Mouse (Mus musculus): ENCODE results near the gene Dact1. TPM values are rescaled to one million over a fixed set of nuclear protein-coding genes. Genes with fewer than 3 reads are reported as not detected.

Dact1 gene
- total RNA-seq, 1 experiment from 2014 or later: not detected

DNA sequence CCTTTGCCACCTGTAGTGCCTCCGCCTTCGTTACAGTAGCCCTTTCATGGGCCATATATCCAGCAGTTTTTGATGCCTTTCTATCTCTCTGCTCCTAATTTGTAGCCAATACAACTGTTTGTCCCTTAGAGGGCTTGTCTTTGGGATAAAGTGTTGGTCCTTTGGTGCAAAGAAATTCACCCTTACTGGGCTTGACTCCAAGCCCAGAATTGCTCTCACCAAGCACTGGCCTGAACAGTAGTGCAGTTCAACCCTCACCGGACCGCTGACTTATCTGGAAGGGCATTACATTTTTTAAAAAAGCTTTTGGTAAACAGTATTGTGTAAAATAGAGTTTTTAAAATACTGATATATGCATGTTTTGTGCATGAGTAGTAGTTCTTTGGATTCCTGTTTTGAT lies 9.9 kb downstream of the Dact1 start:
- ATAC-seq (replicated peaks in 1 of 2; ENCODE audit: insufficient read depth in 1 of 2, low FRiP score in 2 of 2, low TSS enrichment in 1 of 2, low read depth in 1 of 2, poor library complexity in 2 of 2, severe bottlenecking in 2 of 2): no peak

DNA sequence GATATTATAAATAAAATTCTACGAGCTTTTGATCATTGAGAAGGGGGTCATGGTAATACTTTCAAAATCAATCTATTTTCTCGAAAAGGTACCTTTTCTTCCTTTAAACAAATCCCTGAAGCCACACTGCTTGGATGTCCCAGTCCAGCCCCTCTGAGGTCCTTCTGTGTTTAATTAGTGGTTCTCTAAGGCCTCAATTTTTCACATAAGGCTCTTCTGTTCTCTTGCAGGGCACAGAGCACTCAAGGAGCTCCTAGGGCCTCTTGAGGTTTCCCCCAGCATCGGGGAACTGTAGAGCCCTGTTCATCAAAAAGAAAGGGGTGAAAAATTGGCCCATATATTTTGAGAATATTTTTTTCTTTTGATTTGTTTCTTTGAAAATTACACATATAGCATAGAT lies 23.0 kb downstream of the Dact1 start:
- no peak for ATAC-seq (replicated peaks in 1 of 2; ENCODE audit: insufficient read depth in 1 of 2, low FRiP score in 2 of 2, low TSS enrichment in 1 of 2, low read depth in 1 of 2, poor library complexity in 2 of 2, severe bottlenecking in 2 of 2)

DNA sequence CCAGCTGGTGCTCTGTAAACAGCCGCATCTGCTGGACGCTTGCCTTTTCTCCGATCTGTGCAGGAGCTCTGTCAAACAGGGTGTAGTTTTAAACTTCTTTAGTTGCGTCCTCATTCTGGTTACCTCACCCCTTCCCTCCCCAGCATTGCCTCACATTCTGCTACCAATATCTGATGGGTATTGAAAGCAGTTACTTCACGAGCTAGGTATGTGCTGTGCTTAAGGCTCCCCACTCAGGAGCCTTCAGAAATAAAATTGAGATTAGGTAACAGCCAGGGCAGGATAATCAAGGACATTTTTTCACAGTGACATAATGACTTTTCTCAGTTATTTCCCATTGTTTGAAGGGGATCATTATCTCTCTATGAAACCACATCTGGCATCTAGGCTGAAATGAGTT lies 23.9 kb downstream of the Dact1 start:
- no peak for ATAC-seq (replicated peaks in 1 of 2; ENCODE audit: insufficient read depth in 1 of 2, low FRiP score in 2 of 2, low TSS enrichment in 1 of 2, low read depth in 1 of 2, poor library complexity in 2 of 2, severe bottlenecking in 2 of 2)

DNA sequence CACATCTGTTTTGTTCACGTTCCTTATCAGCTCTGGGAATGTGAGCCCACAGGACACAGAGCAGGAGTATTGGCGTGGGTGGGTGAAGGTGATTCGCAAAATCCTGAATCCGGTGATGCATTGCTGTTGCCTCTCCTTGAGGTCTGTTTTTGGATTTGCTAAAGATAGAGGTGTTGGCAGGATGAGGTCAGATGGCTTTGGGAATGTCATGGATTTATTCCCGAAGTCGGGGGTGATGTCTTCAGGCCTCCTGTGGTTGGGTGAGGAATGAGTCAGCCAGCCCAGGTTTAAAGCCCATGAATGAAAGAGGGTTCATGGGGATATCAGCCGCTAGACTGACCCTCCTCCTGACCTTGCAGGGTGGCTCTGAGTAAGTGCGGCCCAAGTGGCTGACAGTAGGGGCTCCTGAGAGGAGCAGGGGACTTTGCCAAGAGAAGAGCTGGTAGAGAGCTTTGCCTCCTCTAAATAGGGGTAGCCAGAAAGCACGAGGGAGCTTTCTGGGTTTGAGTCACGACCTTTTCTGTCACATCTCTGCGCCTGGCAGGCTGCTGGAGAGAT lies 27.4 kb downstream of the Dact1 start:
- no peak for ATAC-seq (replicated peaks in 1 of 2; ENCODE audit: insufficient read depth in 1 of 2, low FRiP score in 2 of 2, low TSS enrichment in 1 of 2, low read depth in 1 of 2, poor library complexity in 2 of 2, severe bottlenecking in 2 of 2)

DNA sequence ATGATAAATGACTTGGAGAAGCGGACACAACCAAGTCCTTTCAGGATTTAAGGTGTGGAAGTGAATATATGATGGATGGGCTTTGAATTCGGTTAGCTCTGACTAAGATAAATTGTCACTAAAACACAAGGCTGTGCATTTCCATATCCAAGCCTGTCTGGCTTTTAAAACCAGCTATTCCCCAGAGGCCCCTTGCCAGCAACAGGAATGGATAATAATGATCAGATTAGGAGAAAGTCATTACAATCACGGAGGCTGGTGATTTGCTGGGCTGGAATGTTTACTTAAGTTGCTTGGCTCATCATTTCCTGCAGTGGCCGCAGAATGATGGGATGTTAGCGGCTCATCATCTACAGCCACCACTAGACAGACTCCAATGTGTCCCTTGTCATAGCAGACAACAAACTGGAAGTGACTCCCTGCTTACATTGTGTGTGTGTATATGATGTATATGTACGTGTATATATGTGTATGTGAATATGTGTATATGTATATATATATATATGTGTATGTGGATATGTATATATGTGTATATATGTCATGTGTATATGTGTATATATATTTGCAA lies 28.3 kb downstream of the Dact1 start:
- no peak for ATAC-seq (replicated peaks in 1 of 2; ENCODE audit: insufficient read depth in 1 of 2, low FRiP score in 2 of 2, low TSS enrichment in 1 of 2, low read depth in 1 of 2, poor library complexity in 2 of 2, severe bottlenecking in 2 of 2)

DNA sequence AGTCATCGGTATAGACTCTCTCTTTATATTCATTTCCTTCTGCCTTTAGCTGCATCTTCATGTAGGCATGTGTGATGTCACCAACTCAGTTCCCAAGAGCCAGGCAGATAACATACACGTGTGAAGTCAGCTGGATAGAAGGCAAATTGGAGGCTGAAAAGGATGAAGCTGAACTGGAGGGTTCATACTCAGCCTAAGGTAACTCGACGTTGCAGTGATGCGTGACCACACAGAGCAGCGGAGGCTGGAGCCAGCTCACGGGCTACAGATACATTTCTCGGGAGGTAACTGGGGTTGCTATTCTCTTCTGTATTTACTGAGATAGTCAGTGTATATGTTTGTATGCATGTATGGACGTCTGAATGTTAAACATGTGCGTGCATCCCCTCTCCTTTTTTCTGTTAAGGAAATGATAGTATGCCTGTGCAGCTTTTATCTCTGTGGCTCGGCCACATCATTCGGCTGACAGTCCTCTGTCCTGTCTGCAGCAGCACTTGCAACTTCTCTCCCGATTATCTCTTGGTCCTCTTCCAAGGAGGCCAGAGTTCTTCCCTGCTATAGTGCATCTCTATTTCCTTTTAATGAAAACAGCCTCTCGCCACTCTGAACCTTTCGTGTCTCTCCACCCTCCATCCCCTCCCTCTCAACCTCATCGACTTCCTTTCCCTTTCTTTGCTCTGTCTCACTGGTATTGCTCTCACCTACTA lies 29.6 kb downstream of the Dact1 start:
- no peak for ATAC-seq (replicated peaks in 1 of 2; ENCODE audit: insufficient read depth in 1 of 2, low FRiP score in 2 of 2, low TSS enrichment in 1 of 2, low read depth in 1 of 2, poor library complexity in 2 of 2, severe bottlenecking in 2 of 2)

DNA sequence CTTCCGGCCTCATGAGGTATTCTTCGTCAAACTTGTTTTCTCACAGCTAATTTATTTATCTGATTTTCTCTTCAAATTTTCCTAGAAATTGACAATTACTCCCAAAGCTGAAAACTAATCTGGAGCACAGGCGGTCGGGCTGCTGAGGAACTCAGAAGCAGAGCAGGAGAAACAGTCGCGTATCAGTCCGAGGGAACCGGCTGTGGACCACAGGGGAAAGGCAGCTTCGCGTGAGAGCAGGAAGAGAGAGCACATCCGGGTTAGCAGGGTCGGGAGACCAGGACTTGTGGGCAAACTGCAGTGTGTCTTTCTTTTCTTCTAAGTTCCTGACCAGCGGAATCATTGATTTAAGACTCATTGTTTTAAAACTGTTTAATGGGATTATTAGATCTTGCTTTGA lies 32.7 kb downstream of the Dact1 start:
- ATAC-seq (replicated peaks in 1 of 2; ENCODE audit: insufficient read depth in 1 of 2, low FRiP score in 2 of 2, low TSS enrichment in 1 of 2, low read depth in 1 of 2, poor library complexity in 2 of 2, severe bottlenecking in 2 of 2): no peak; a peak in 1 of 4 replicates

DNA sequence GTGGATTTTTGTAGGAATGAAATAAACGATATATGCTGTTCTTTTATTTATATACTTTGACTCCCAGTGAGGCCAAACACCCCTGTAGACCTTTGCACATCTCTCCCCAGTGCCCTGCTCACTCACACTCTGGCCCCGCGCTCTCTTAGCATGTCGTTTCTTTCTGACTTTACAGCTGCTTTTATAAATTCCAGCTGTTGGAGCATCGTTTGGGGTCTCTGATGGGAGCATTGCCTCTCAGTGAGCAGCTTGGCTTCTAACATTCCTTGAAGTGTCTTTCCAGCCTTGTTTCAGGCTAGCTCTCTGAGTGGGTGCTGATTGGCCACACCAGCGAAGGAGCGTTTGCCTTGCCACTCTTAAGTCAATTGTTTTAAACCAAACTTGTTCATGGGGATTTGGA lies 35.8 kb downstream of the Dact1 start:
- ATAC-seq (replicated peaks in 1 of 2; ENCODE audit: insufficient read depth in 1 of 2, low FRiP score in 2 of 2, low TSS enrichment in 1 of 2, low read depth in 1 of 2, poor library complexity in 2 of 2, severe bottlenecking in 2 of 2): no peak

DNA sequence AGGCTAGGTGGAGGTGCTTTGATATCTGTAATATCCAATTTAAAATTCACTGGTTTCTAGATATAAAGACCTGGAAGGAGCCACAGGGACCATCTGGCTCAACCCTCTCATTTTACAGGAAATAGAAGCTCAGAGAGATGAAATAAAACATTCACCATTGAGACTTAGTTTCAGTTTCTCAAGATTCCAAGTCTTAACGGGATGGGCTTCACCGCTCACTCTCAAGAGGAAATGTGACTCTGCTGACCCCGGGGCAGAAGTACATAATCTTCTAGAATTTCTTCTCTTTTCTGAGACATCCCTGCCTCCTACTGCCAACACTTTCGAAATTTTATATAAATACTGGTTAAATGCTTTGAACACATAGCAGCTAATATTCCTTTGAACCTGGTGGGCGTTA lies 36.4 kb downstream of the Dact1 start:
- ATAC-seq (replicated peaks in 1 of 2; ENCODE audit: insufficient read depth in 1 of 2, low FRiP score in 2 of 2, low TSS enrichment in 1 of 2, low read depth in 1 of 2, poor library complexity in 2 of 2, severe bottlenecking in 2 of 2): peak in 1 of 2 experiments; percentile 37; a peak in 2 of 4 replicates

DNA sequence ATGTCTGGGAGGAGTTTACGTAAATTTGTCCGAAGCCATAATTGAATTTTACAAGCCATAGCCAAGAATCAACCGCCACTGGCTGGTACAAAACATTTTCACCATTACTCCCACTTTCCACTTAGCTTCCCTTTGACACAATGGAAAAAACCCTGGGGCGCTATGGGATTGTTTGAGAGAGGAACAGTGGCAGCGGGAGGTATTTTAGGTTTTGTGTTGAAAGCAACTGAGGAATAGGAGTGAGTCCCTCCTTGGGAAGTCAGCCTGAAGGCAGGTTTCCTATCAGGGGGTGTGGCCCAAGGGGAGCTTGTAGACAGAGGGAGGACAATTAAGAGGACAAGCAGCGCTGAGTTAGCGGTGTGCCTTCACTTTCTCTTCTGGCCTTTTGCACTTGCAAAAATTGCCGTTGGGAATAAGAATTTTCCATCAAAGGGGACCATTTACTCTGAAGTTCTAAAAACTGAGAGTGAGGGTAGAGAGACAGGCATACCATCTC lies 38.8 kb downstream of the Dact1 start:
- no peak for ATAC-seq (replicated peaks in 1 of 2; ENCODE audit: insufficient read depth in 1 of 2, low FRiP score in 2 of 2, low TSS enrichment in 1 of 2, low read depth in 1 of 2, poor library complexity in 2 of 2, severe bottlenecking in 2 of 2)

DNA sequence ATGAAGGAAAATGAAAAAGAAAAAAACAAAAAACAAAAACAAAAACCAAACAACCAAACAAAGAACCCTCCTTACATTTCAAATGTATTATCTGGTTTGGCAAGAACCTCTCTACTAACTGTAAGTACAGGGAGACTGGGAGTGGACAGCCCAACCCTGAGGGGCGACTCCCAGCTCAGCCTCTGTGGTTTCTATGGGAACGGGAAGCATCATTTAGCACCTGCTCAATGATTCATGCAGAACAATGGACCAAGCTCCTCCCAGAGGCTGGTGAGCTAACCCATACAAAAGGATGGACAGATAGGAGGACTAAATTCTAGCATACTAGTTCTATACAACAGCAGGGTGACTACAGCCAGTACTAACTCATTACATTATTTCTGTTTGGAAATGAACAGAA lies 40.4 kb downstream of the Dact1 start:
- no peak for ATAC-seq (replicated peaks in 1 of 2; ENCODE audit: insufficient read depth in 1 of 2, low FRiP score in 2 of 2, low TSS enrichment in 1 of 2, low read depth in 1 of 2, poor library complexity in 2 of 2, severe bottlenecking in 2 of 2)

DNA sequence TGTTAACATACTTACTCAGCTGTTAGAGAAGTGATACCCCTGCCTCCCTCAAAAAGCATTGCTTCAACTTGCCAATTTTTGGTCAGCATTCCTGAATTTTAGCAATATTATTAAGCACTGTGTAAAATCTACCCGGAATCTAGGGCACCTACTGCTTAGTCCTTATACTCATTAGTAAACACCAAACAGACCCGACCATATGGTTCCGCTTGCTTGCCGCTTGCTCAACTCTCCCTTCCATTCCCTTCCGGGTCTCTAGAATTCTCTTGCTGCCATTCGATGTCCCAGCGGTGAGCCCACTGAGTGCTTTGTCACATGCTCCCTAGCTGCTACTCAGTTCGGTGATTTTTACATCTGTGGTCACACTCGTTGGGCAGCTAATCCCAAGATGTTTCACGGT lies 45.0 kb downstream of the Dact1 start:
- no peak for ATAC-seq (replicated peaks in 1 of 2; ENCODE audit: insufficient read depth in 1 of 2, low FRiP score in 2 of 2, low TSS enrichment in 1 of 2, low read depth in 1 of 2, poor library complexity in 2 of 2, severe bottlenecking in 2 of 2)

DNA sequence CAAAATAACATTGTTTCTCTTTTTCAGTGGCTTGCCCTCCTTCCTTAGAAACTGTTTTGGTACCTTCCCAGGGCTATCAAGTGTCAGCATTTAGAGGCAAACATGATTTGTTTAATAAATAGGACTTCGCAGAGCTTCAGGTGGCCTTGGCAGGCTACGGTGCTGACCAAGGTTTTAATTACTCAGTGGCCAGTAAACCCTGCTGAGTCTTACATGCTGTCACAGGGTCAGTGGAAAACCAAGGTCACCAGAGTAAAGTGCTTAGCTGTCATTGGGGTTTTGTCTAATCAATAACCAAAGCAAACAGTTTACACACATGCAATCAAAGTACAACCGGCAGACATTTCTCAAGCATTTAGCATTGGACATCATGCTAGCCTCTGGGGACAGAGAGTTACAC lies 45.4 kb downstream of the Dact1 start:
- ATAC-seq (replicated peaks in 1 of 2; ENCODE audit: insufficient read depth in 1 of 2, low FRiP score in 2 of 2, low TSS enrichment in 1 of 2, low read depth in 1 of 2, poor library complexity in 2 of 2, severe bottlenecking in 2 of 2): no peak

DNA sequence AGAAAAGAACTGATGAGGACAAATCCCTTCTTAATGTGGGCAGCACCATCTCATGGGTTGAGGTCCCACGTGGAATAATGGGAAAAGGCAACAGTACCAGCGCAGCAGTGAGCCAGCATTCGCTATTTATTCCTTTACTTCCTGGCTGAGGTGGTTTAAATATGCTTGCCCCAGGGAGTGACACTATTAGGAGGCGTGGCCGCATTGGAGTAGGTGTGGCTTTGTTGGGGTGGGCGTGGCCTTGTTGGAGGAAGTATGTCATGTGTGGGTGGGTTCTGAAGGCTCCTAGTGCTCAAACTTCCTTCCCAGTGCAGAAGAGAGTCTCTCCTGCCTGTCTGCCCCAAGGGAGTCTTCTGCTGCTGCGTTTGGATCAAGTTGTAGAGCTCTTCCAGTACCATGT lies 51.9 kb downstream of the Dact1 start:
- no peak for ATAC-seq (replicated peaks in 1 of 2; ENCODE audit: insufficient read depth in 1 of 2, low FRiP score in 2 of 2, low TSS enrichment in 1 of 2, low read depth in 1 of 2, poor library complexity in 2 of 2, severe bottlenecking in 2 of 2)

DNA sequence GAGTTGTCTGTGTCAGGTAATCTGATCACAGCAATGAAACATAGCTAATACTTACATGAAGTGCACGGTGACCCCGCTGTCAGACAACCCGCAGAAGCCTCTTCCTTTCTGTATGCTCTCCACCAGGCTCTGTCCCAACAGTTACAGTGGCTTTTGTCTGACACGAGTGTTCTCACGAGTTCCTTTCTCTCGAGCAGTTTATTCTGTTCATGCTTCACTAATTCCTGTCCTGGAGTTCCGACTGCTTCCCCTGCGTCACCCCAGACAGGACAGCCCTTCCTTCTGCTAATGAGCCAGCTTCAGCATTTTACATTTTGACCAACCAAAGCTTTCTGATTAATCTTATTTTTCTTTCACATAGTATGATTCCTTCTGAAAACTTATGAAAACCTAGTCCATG lies 52.7 kb downstream of the Dact1 start:
- ATAC-seq (replicated peaks in 1 of 2; ENCODE audit: insufficient read depth in 1 of 2, low FRiP score in 2 of 2, low TSS enrichment in 1 of 2, low read depth in 1 of 2, poor library complexity in 2 of 2, severe bottlenecking in 2 of 2): no peak

DNA sequence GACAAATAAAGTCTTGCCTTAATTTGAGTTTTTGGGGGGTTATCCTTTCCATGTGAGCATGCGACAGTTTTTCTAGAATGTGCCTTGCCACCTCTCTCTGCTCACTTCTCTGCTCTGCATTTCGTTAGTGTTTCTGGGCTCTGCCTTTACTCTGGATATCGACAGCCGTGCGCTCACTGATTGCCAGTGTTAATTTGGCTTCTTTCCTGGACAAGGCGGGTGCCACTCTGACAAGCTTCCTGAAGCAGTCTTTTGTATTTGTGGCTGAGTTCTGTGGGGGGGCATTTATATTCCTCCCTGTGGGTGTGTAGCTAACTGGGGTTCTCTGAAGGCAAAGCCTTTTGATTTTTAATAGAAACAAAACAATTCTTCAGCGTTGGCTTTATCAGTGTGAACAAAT lies 54.4 kb downstream of the Dact1 start:
- ATAC-seq (replicated peaks in 1 of 2; ENCODE audit: insufficient read depth in 1 of 2, low FRiP score in 2 of 2, low TSS enrichment in 1 of 2, low read depth in 1 of 2, poor library complexity in 2 of 2, severe bottlenecking in 2 of 2): no peak

DNA sequence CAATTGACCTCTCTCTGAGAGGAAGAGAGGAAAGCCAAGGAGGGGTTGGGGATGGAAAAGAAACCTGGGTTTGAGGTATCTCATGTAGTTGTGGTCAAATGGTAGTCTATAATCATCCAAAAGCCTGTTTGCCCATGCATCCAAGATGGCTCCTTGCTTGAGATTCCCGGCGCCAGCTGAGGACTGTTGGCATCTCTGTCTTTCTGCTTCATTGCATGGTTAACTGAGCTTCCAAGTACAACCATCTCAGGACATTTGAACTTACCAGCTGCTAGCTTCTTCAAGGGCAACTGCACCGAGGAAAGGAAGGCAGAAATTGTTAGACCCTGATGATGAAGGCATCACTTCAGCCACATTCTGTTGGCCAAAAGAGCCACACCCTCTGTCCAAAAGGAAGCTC lies 54.8 kb downstream of the Dact1 start:
- no peak for ATAC-seq (replicated peaks in 1 of 2; ENCODE audit: insufficient read depth in 1 of 2, low FRiP score in 2 of 2, low TSS enrichment in 1 of 2, low read depth in 1 of 2, poor library complexity in 2 of 2, severe bottlenecking in 2 of 2)

DNA sequence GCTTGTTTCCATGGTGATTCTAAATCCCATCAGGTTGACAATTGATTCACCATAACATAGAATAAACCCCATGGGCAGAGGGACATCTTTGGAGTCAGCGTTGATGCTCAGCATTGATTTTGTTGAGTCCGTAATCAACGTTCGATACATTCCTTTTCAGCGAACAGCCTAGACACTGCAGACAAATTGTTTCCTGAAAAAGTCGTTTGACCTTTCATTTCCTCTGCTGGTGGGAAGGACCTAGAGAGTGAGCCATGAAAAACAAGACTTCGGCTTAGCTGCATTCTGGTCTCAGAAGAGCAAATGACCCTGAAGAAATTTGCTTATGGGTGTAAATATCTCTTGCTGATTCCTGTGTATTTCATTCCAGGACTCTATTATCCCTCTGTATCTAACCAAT lies 55.5 kb downstream of the Dact1 start:
- no peak for ATAC-seq (replicated peaks in 1 of 2; ENCODE audit: insufficient read depth in 1 of 2, low FRiP score in 2 of 2, low TSS enrichment in 1 of 2, low read depth in 1 of 2, poor library complexity in 2 of 2, severe bottlenecking in 2 of 2)

DNA sequence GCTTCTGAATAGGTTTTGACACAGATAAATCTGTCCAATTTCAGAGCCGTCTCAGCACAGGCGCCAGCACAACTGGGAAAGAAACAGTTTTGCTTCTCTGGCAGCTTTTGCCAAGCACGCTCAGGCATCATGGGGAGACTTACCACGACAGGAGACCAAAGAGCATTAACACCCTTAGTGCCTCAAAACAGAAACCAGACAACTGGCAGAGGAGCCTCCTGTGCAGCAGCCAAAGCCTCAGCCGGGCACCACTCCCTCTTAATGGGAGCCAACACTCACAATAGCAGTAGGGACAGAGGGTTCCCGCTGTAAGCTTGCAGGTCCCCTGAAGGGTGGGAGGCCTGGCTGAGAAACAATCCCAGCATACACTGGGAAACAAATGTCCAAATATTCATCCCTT lies 56.5 kb downstream of the Dact1 start:
- no peak for ATAC-seq (replicated peaks in 1 of 2; ENCODE audit: insufficient read depth in 1 of 2, low FRiP score in 2 of 2, low TSS enrichment in 1 of 2, low read depth in 1 of 2, poor library complexity in 2 of 2, severe bottlenecking in 2 of 2)
